Mouse (Mus musculus): ENCODE data around the gene Grm2. TPM values are rescaled to one million over a fixed set of nuclear protein-coding genes. Genes with fewer than 3 reads are reported as not detected.

Gene Grm2
- not detected in 2 replicates for total RNA-seq (2021)
- long read RNA-seq, experiment 1, result 0 reads
- long read RNA-seq, experiment 2, result 0 reads

DNA sequence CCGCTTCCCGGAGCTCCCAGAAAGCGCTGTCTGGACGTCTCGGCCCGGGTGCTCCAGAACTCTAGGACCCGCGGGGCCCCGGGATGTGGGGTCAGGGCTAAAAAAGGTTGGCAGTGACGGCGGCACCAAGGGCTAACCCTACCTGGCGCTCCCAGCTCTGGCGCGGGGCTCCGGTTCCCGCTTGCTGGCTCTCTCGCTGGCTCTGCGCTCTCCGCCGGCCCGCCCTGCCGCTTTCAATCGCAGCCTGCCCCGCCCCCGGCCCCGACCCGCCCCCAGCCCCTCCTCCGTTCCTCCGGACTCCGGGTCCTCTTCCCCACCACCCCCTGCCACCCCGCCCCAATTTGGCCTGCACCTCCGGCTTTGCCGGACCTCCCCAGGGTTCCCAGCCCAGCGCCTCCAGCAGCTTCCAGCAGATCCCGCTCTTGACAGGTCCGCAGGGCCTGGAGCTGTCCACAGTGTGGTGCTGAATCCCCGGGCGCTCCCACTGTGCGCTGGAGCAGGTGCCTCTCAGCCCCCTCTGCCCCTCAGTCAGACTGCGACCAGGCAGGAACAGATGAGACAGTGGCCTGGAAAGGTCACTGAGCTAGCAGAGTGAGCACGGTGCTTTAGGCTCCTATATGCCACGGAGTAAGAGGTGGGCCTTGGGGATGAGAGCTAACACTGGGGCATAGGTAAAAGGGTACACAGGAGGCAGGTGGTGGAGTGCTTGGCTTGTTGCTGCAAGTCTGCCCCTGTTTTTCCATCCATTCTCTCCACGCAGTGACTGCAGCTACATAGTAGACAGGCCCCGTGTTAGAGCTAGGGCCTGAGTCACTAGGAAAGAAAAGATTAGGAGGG, at the start of gene Grm2:
Gene Grm2 (minus strand): TSS at position 199 of the 837 bp plus-strand sequence.
- DNase-seq, result peak; percentile 86

DNA sequence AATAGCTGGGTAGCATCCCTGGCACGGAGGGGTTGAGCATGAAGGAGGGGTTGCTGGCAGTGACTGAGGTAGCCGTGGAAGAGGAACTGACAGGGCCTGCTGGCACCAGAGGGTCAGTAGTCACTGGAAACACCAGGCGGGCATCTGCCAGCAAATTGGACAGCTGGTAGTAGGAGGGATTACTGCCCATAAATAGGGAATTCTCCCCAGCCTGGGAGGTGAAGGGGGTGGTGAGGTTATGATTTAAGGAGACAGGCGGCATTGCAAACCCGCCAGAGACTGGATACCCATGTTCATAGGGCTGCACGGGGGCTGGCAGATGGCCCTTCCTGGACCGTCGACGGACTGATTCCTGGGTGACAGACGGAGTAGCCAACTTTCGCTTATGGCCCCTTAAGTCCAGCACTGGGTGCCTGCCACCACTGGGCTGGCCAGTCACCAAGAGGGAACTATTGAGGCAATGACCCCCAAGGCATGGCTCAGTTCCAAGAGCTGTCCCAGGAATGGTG, 37.1 kb upstream of the Grm2 start:
- no peak for DNase-seq

DNA sequence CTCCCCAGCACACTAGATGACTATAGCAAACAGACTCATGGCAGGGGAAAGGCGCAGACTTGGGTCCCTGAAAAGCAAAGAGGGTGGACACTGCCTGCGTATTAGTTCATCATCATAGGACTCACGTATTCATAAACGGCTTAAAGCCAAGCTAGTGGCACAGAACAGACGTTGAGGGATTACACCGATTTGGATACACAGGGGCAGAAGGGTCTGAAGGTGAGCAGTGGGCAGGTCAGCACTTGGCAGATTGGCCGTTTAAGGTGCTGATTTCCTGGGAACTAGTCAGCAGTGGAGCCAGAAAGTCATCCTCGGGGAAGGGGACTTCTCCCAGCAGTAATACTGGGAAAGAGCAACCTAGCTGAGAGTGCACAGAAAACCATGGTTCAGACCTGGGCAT, 33.0 kb upstream of the Grm2 start:
- DNase-seq, result no peak

DNA sequence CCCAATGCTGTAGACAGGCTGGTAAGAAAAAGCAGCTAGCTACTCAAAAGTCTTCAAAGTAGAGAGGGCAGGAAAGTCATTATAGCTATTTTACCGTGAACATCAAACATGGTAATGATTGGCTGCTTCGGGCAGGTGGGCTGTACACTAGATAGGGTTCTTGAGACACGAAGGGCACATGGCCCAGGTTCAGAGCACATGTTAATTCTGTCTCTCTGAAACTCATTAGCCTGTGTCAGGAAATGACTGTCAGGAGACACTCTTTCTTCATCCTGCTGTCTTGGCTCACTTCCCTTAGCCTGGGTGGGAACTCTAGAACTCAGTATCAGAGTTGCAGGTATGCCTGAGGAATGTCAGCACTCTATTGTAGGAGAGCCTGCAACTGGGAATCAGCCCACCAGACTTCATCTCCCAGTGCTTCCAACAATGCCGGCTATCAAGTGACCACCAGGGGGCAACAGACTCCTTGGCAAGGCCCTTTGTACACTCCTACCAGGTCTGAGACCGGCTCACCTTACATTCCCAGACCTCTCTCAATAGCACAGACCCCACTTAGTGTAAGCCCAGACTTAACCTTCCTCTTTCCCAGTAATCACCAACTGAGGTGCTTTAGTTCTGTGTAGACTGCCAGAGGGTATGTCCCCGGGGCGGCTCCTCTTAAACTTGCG, 31.2 kb upstream of the Grm2 start:
- DNase-seq, result peak; percentile 86

DNA sequence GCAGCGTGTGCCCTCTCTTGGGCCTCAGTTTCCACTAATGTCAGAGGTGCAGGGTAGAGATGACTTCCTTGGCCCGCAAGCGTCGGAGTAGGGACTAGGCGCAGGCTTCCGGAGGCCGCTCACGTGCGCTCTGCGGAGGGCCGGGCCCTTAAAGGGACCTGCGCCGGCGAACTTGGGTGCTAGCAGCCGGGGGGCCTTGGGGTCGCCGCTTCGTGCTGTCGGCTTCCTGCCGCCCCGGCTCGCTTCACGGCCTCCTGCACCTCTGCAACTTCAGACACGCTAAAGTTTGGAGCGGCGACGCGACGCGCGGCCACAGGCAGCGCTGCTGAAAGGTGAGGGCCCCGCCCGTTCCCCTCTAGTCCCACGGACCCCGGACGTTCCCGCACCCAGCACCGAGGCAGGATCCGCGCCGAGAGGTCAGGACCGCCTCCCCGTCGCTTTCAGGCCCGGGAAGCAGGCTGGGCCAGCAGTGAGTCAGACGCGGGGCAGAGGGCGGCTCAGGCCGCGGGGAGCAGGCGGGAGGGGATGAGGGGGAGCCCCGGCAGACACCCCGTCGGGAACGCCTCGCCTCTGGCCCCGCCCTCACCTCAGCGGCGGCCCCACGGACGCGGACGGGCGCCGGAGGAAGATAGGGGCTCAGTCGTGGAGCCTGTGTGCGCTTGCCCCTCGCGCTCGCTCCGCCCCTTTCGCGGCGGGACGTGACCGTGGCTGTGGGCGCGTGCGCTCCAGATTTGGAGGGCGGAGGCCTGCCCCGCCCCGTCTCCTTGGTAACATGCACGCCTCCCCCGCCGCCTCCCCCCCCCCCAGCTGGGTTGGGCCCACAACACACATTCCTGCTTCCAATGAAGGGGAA, 29.6 kb upstream of the Grm2 start, which contains the start of gene Tex264:
Gene Tex264 (minus strand): TSS at position 679 of the 853 bp plus-strand sequence.
- DNase-seq, result peak; percentile 92

DNA sequence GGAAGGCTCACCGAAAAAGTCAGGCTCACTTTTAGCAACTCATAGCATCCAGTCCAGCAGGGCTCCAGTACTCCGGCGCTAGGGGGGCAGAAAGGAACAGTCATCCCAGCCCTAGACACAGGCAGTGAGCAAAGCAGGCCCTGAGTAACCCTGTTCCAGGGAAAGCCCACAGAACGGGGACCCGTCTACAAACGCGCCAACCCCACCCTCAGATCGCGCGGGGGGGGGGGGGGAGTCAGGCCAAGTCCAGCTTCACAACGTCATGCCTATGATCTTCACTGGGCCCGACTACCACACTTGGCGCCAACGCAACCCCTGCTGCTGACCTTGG, 29.0 kb upstream of the Grm2 start:
- DNase-seq, result peak; percentile 45

DNA sequence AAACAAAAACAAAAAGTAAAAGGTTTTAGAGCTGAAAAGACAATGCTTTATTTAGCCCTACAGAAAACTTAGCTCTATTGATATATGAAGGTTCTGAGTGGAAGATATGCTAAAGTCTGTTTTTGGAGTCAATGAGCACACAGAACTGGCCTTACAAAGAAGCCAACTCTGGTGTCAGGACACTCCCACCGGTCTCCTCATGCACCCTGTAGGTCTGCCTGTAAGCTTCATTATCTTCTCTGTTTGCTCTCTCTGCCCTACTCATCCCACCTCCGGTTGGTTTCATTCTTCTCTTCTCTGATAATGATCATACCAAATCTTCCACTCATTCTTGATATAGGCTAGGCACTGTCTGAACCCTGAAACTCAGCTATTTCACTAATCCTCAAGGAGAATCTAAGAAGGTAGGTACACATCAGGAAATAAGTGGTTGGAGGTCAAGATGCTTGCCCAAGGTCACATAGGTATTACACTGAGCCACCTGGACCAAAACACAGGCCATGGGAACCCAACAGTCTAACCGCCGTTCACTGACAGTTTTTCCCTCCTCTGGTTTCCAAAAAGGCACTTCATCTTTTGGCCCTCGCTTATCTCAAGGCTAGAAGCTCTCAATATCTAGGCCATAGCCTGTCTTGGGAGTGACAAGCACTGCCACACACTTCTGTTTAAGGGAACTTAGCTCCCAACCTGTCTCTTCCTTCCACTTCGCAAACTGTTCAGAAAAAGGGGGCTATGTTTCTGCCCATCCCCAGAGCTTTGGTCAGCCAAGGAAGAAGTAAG, 28.4 kb upstream of the Grm2 start:
- no peak for DNase-seq

DNA sequence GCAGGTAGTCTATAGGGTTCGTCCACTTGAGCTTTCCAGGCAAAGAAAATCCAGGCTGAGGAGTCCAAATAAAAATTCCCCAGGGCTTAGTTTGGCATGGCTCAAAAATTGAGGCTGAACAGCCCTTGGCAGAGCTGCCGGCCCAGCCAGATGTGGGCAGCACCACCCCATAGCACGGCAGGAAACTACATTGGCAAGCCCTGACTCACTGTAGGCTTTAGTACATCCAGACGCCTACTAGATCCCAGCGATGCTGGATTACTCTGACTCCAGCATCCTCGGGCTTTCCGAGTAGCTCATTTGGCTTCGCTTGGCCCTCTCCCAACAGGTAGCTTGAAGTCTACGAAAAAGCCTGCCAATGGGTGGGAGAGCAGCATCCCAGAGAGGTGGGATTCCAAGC, 25.1 kb upstream of the Grm2 start:
- peak; percentile 39 for DNase-seq

DNA sequence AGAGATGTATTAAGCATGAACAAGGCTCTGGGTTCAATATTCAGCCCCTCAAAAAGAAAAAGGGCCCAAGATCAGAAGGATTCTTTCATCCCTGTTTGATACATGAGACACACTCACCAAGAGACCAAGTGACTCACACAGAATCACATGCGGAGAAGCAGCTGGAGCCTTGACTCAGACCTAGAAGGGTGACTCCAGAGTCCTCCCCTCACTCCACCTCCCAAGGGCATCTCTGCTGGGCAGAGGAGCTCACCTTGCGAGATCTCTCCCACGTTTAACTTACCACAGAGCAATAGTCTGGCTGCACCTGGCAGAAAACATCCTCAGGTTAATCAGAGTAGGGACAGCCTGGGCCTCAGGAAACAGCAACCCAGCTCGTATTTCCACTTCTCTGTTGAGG, 22.4 kb upstream of the Grm2 start:
- peak; percentile 62 for DNase-seq

DNA sequence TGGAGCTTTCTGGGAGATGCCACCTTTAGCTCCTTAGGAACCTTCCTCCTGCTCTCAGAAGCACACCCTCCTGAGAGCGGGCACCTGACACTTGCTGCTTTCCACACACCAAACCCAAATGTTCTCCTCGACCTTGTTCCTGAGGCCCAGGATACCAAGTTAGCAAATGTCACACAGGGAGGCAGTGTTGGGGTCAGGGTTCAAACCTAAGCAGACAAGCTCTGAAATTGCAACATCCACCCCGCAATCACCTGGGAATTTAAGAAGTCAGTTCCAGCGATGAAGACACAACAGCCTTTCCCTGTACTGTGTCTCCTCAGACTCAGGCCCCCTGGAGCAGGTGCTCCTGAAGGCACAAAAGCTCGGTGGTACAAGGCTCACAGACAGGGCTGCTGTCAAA, 21.8 kb upstream of the Grm2 start:
- peak; percentile 20 for DNase-seq

DNA sequence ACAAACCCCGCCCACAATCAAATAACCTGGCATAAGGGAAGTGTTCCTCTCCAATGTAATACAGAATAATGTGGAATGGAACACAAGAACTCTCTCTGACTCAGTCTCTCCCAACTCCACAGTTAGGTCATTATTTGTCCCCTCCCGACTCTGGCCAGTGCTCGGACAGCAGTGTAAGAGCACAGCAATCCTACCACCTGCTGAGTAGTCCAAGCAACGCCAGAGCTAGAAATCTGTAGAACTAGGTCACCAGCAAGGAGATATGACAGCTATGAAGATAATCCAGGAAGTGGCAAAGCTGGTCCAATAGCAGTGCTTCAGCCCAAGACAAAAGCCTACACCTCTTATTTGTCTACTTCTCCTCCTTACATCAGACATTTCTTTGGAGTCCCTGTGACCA, 20.7 kb upstream of the Grm2 start:
- no peak for DNase-seq

DNA sequence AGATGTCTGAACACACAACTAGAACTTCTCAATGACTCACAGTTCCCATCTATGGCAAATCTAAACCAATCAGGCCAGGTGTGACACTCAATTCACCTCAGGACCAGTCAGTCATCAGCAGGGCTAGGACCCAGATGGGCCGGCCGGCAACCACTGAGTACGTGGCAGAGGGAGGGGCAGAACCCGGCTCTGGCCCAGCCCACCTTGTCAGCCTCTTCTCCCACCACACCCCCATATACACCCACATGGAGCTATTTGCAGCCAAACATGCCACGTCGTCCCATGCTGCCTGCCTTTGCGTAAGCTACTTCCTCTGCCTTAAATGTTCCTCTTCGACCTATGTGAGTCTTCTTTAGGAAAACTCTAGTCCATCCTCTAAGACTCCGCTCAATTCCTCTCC, 20.1 kb upstream of the Grm2 start:
- DNase-seq, result no peak

DNA sequence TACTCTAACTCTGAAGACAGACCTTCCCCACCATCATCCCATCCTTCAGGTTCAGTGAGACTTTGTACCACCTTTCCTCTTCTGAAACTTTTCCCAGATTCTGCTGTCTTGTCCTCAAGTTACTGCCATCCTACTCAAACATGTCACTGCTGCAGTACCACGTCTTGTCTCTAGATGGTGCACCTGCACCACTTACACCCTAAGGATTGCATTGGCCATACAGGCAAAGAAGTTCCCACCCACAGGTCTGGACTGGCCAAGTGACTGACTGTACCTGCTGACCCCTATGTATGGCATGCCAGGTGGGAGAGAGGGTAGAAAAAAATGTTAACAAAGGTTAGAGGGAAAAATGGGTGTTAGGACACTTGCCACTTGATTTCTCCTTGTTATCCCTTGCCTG, 19.6 kb upstream of the Grm2 start:
- DNase-seq, result peak; percentile 84

DNA sequence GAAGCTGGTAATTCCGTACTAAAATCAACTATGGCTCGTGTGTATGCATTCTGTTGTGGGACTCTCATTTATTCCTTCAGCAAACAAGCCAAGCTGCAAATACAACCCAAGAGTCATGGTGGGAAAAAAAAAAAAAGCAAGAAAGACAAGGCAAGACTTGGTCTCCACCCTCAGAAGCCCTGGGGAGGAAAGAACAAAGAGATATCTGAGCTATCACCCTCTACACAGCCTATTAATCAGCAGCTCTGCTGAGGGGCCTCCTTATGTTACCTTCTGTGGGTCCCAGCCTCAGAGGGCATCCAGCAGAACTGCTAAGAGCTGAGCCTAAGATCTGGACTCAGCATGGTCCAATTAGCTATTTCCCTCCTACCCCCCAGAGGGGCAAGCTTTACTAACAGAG, 18.0 kb upstream of the Grm2 start:
- no peak for DNase-seq

DNA sequence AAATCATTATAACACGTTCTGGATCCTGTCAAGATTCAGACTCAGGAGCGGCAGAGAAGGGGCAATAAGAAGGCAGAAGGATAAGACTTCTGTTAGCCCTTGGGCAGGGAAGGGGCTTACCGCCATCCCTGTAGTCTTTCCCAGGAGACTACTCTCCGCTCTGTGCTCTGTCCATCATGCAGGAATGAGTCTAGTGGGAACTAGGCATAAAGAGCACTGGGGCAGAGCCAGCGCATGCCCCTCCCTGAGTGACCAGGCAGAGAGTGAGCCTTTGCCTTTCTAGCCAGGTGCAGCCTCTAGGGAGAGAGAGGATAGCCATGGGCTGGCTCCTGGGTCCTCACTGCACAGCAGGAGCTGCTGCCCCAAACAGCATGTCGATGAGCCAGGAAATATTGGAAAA, 9.0 kb upstream of the Grm2 start:
- no peak for DNase-seq

DNA sequence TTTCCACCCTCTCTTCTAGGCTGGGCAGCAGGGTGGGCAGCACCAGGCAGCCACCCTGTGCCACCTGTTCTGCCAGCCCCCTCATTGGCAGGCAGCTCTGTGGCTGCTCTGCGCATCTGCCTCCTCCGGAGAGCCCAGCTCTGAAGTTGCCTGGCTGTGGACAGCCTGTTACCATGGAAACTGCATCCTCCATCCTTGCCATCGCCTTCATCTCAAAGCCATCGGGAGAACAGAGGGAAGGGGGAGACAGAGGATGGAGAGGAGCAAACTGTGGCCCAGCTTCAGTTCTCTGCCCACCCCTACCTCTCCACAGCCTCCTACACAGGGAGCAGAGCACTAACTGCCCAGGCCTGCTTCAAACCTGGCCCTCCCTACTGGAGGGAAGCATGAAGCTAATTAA, 8.6 kb upstream of the Grm2 start:
- DNase-seq, result no peak

DNA sequence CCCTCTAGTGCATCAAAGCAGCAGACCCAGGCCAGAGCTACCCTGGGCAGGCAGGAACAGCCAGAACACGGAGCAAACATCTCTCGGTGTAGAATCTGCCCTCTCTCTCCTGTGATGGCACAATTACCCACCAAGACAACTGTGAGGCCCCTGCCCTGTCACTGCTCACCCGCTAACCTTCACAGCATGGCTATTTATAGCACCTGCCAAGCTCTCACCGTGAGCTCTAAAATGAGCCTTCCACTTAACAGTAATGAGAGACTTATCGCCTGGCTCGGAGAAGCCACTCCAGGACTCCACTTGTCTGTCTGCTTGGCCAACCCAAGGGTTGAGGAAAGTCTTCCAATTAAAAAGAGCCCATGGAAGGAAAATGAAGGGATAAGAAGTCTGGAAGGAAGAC, 7.3 kb upstream of the Grm2 start:
- no peak for DNase-seq

DNA sequence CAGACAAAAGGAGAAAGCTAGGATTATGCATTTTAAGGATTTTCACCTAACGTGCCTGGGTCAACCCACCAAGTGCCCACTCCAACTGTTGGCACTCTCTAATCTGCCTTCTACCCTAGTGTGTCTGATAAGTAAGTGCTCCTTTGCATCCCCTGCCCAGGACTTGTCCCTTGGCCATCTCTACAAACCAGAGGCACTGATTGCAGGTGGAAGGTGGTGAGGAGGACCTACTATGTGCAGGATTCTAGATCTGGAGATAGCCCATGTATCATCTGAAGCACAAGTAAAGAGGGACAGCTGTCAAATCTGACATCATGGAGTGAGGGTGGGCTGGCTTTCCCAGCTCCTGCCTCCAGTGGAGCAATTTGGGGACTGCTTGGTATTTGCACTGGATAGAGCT, 4.1 kb upstream of the Grm2 start:
- DNase-seq, result no peak

DNA sequence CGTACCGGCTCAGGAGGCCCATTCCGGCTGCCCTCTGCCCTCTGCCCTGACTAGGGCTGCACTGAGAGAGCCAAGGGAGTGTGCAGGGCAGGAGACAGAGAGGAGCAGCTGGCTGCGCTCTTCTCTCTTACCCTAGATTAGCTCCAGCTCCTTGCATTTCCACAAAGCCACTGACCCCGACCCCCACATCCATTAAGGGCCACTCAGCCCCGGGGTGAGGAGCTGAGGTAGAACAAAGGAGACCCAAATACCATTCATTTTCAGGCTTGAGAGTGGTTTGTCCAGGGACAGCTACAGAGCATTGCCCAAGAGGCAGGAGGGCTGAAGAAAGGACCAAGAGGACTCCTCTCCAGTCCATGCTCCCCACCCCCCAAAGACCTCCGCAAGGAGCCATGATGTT, 3.6 kb upstream of the Grm2 start:
- DNase-seq, result no peak

DNA sequence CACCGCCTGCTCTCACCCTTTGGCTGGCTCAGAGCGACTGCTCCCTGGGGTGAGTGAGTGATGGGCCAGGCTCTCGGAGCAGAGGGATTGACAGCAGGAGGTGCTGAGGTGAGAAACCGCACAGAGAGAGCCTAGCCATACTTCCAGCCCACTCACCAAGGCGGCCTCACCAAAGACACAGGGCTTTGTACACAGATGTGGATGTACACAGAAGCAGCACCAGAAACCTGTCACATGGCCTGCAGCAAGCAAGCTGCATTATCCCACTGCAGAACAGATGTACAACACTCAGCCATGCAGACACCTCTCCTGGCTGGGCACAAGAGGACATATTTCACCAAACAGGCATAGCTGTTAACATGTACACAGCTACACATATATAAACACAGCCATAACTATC, 1.7 kb upstream of the Grm2 start:
- DNase-seq, result no peak

DNA sequence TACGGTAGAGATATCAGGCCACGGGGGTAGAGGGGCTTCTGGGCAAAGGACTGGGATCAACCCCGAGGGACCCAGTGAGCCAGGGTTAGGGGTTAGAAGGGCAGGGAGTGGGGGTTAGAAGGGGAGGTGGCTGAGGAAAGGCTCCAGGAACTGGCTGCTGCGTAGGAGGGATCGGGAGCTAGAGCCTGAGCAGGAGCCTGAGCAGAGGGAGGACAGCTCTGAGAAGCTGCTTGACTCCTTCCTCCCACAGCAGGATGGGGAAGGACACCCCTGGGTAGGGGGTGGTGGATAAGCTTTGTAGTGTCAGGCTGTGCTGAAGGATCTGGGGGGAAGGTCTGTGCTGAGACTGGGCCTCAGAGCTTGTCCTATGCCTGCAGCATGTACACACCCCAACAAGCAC, 938 bp upstream of the Grm2 start:
- DNase-seq, result no peak

DNA sequence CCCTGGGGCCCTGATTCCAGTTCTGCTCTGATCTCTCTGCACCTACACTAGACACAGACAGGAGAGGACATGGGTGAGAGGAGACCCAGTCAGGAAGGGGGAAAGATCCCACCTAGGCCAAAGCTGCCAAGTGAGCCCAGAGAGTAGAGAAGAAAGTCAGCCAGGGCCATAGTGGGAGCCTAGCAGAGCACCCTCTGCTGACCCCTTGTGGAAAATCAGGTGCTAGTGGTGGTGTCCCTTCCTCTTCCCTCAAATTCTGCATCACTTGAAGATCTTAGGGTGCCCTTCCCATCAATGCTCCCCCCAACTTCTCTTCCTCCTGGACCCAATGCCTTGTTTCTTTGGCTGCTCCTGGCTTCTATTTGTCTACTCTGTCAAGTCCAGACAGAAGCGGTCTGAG, 3.2 kb downstream of the Grm2 start:
- DNase-seq, result no peak

Measured in adrenal gland, postnatal 14 days (tissue).